Mouse (Mus musculus) bone marrow, adult 2 months (tissue): Measurements from ENCODE around the gene Gna14. TPM values are rescaled to one million over a fixed set of nuclear protein-coding genes. Genes with fewer than 3 reads are reported as not detected.

Experiments
- H3K27ac ChIP-seq: fragments of 200-500 bp; 2 replicates; pipeline ENCODE4 v1.5.1; 2012; ENCODE audit warnings: low read depth, mild to moderate bottlenecking, control low read depth, inconsistent platforms, low read length; ENCODE audit not compliant: control insufficient read depth, poor library complexity, insufficient read depth
- H3K4me1 ChIP-seq: fragments of 200-500 bp; 2 replicates; pipeline ENCODE4 v1.6.1; 2011; ENCODE audit warnings: low read length; ENCODE audit not compliant: control insufficient read depth, insufficient read depth
- H3K4me3 ChIP-seq: fragments of 200-500 bp; replicated peaks from 2 replicates; pipeline ENCODE3; 2011; ENCODE audit warnings: mild to moderate bottlenecking, low read depth, low read length, control low read depth; ENCODE audit not compliant: control insufficient read depth
- CTCF ChIP-seq: fragments of 200-500 bp; IDR thresholded peaks from 2 replicates; pipeline ENCODE4 v1.5.1; 2011; ENCODE audit warnings: low read length, control low read depth; ENCODE audit not compliant: control insufficient read depth, insufficient read depth
- POLR2A ChIP-seq: fragments of 200-500 bp; IDR thresholded peaks from 2 replicates; pipeline ENCODE4 v1.6.1; 2011; ENCODE audit warnings: low read depth, mild to moderate bottlenecking, control low read depth, low read length, borderline replicate concordance; ENCODE audit not compliant: control insufficient read depth
- WGBS: fragments of 180-500 bp; shearing (Covaris S2); methylation state at CpG from one replicate; pipeline ENCODE4 v1.1.7; 2018; 5-methylcytosine and 5-hydroxymethylcytosine counted together
- polyA plus RNA-seq: library from polyadenylated mRNA; stranded (reverse); fragments of >200 nt; gene quantifications from 2 replicates; pipeline ENCODE4 v1.2.4, GENCODE M21; 2011; ENCODE audit warnings: low replicate concordance; ENCODE audit not compliant: missing spikeins, insufficient read depth, insufficient read length

The Gna14 gene
- polyA plus RNA-seq, 1 experiment: not detected

- Histone ChIP-seq H3K27ac (no peak overlapping the region), H3K4me1 (no peaks in the 10 kb centered on the region), H3K4me3 (no peak overlapping the region)
- no peak for TF ChIP-seq POLR2A
- TF ChIP-seq CTCF: no peak
These were observed 158.4 kb downstream of the Gna14 start for GRCm38 (mm10) chr19:16593975-16594317.

- TF ChIP-seq POLR2A (no peak), CTCF (no peak)
- Histone ChIP-seq H3K4me3 (no peak overlapping the region), H3K27ac (no peak overlapping the region), H3K4me1 (no peaks in the 10 kb centered on the region)
- 85% methylated on average over 6 of the region's 6 CpGs for WGBS
These were observed 161.7 kb downstream of the Gna14 start for GRCm38 (mm10) chr19:16597216-16597615.

- H3K27ac ChIP-seq: no peak overlapping the region
- no peaks in the 10 kb centered on the region for H3K4me1 ChIP-seq
- no peak for TF ChIP-seq CTCF
- no peak for TF ChIP-seq POLR2A
- H3K4me3 ChIP-seq: no peak overlapping the region
- 62% methylated on average over 11 of the region's 11 CpGs for WGBS
These were observed 163.2 kb downstream of the Gna14 start for GRCm38 (mm10) chr19:16598653-16599297.

GRCm38 (mm10) chr19:16599298-16599970, 163.9 kb downstream of the Gna14 start:
- 22% methylated on average over 9 of the region's 9 CpGs for WGBS
- TF ChIP-seq POLR2A (no peak), CTCF (peak; percentile 66)
- Histone ChIP-seq H3K4me1 (no peaks in the 10 kb centered on the region), H3K4me3 (no peak overlapping the region), H3K27ac (no peak overlapping the region)

- no peak overlapping the region for H3K4me3 ChIP-seq
- WGBS: 80% methylated on average over 8 of the region's 8 CpGs
- TF ChIP-seq POLR2A: no peak
- no peak for TF ChIP-seq CTCF
- no peaks in the 10 kb centered on the region for H3K4me1 ChIP-seq
- H3K27ac ChIP-seq: no peak overlapping the region
These were observed 166.5 kb downstream of the Gna14 start for GRCm38 (mm10) chr19:16602026-16602425.

GRCm38 (mm10) chr19:16607634-16608033, 172.1 kb downstream of the Gna14 start:
- Histone ChIP-seq H3K4me3 (no peak overlapping the region), H3K27ac (no peak overlapping the region), H3K4me1 (no peaks in the 10 kb centered on the region; the same call in 1 of the 2 replicates)
- TF ChIP-seq CTCF: no peak
- TF ChIP-seq POLR2A: no peak
- WGBS: 76% methylated on average over 6 of the region's 6 CpGs

- Histone ChIP-seq H3K27ac (no peak overlapping the region), H3K4me3 (no peak overlapping the region), H3K4me1 (no peaks in the 10 kb centered on the region)
- no peak for TF ChIP-seq POLR2A
- WGBS: 64% methylated on average over 4 of the region's 4 CpGs
These were observed 187.6 kb downstream of the Gna14 start for GRCm38 (mm10) chr19:16623154-16623553.

GRCm38 (mm10) chr19:16624994-16625393, 189.4 kb downstream of the Gna14 start:
- H3K4me1 ChIP-seq: no peaks in the 10 kb centered on the region
- TF ChIP-seq POLR2A (no peak), CTCF (no peak)

More at GRCm38 (mm10) chr19:16624994-16625393, 189.4 kb downstream of the Gna14 start:
- Histone ChIP-seq H3K4me3 (no peak overlapping the region), H3K27ac (no peak overlapping the region)
